Mouse (Mus musculus): ENCODE measurements around the gene Ackr1. TPM values are rescaled to one million over a fixed set of nuclear protein-coding genes. Genes with fewer than 3 reads are reported as not detected.

Ackr1 gene
- polyA plus RNA-seq, 1 experiment, result 1.7 TPM

DNA sequence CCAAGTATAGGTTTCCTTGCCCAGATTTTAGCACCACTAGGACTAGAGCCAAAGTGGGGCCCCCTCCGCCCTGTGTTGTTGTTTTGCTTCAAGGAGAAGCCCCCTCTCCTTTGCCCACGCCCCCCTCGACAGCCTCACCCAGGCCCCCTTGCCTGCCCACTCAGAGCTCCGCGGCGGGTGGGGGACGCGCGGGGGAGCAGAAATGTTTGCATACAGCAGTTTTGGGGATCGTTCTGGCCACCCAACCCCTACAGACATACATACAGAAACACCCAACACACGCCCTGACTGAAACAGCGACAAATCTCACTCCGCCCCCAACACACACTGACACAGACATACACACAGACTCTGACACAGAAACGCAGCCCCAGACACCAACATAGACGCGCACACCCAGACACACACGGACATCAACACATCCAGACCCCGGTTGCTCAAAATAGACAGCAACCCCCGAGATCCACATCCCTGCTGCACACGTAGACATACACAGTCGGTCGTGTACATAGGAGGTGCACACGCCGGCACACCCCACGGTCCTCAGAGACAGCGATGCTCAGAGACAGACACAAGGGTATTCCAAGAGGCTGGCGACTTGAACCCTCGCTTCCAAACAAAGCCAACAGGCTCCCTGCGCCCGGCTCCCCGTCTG, 33.3 kb upstream of the Ackr1 start:
- Histone ChIP-seq H3K27me3 (ENCODE audit: control insufficient read depth) (peaks cover 67% of the 10 kb centered on the region), H3K4me3 (replicated peaks) (no peak overlapping the region)
- TF ChIP-seq GATA1 (IDR thresholded peaks at IDR 0.05; ENCODE audit: low read length) (no peak), TAL1 (IDR thresholded peaks at IDR 0.05; ENCODE audit: low read length) (no peak)

DNA sequence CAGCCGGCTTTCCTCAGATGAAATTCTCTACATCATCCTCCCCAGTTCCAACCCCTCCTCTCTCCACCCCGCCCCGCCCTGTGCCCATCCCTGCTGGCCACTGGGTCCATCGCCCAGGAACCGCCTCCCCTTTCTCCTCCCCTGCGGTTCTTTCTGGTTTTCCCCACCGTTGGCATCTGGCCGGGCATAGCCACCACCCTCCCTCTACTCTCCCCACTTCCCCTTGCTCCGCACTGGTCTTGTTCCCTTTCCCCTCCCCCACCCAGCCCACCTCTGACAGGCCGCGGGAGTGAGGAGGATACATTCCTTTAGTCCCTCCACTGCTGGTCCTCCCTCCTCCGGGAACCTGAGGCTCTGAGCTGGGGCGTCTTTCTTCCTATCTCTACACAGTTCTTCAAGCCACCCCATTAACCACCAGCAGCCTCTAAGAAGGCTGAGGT, 32.4 kb upstream of the Ackr1 start:
- no peak overlapping the region for H3K4me3 ChIP-seq (replicated peaks)
- TF ChIP-seq TAL1 (IDR thresholded peaks at IDR 0.05; ENCODE audit: low read length) (no peak), GATA1 (IDR thresholded peaks at IDR 0.05; ENCODE audit: low read length) (no peak)
- no peaks in the 10 kb centered on the region for H3K36me3 ChIP-seq (ENCODE audit: control insufficient read depth)
- peaks cover 21% of the 10 kb centered on the region for H3K4me1 ChIP-seq (ENCODE audit: control insufficient read depth)
- peaks cover 5% of the 10 kb centered on the region; the same call in 1 of the 2 replicates for H3K9me3 ChIP-seq (ENCODE audit: control insufficient read depth, low read length)
- peaks cover 67% of the 10 kb centered on the region for H3K27me3 ChIP-seq (ENCODE audit: control insufficient read depth)

More for the DNA sequence above, 33.3 kb upstream of the Ackr1 start:
- no peaks in the 10 kb centered on the region for H3K36me3 ChIP-seq (ENCODE audit: control insufficient read depth)
- peaks cover 21% of the 10 kb centered on the region for H3K4me1 ChIP-seq (ENCODE audit: control insufficient read depth)
- H3K9me3 ChIP-seq (ENCODE audit: control insufficient read depth, low read length), result peaks cover 5% of the 10 kb centered on the region; the same call in 1 of the 2 replicates

DNA sequence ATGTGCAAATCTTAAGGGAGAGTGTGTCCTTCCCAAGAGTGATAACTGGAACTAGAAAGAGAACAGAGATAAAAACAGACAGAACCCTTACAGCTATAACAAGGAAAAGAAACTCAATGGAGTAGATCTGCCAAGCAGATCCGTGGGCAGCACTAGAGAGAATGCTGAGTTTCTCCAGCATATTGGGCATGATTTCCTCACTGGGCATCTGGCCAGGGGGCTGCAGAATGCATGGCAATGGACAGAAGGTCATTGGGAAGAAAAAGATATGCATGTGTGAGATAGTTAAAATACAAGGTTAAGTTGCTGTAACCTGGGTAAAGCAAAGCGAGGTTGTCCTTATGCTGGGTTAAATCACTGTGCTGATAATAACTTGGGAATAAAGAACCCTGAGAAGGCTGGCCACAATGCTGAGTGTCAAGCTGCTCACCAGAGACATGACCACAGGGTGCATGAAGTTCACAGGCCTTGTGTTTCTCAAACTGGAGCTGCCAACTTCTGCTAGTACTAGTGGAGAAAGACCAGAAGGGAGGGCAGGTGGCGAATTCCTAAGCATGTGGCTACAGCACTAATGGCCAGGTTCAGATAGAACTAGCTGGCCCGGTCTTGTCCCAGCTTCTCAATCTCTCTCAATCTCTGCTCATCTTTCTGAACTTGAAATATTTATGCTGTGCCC, 30.7 kb upstream of the Ackr1 start:
- H3K27me3 ChIP-seq (ENCODE audit: control insufficient read depth), result peaks cover 56% of the 10 kb centered on the region
- peaks cover 5% of the 10 kb centered on the region; the same call in 1 of the 2 replicates for H3K9me3 ChIP-seq (ENCODE audit: control insufficient read depth, low read length)
- H3K4me1 ChIP-seq (ENCODE audit: control insufficient read depth), result peaks cover 21% of the 10 kb centered on the region
- H3K36me3 ChIP-seq (ENCODE audit: control insufficient read depth), result no peaks in the 10 kb centered on the region
- TF ChIP-seq TAL1 (IDR thresholded peaks at IDR 0.05; ENCODE audit: low read length), result no peak
- no peak for TF ChIP-seq GATA1 (IDR thresholded peaks at IDR 0.05; ENCODE audit: low read length)
- H3K4me3 ChIP-seq (replicated peaks), result no peak overlapping the region

DNA sequence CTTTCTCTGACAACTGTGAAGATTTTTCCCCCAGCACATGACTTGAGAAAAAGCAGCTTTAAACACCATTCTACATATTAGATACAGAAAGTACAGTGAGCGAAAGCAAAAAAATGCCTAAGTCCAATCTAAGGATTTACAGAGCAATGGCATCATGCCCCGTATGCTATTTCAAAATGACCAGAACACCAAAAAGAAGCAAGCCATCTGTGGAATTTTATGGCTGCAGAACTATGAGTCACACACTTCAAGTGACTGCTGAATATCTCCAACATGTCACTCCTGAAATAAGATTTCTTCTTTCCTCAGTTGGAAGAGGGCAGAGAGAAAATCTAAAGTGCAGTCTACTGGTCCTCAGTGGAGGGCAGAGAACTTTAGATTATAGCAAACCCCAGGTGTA, 29.9 kb upstream of the Ackr1 start:
- H3K36me3 ChIP-seq (ENCODE audit: control insufficient read depth), result no peaks in the 10 kb centered on the region
- peaks cover 21% of the 10 kb centered on the region for H3K4me1 ChIP-seq (ENCODE audit: control insufficient read depth)
- peaks cover 5% of the 10 kb centered on the region; the same call in 1 of the 2 replicates for H3K9me3 ChIP-seq (ENCODE audit: control insufficient read depth, low read length)
- H3K27me3 ChIP-seq (ENCODE audit: control insufficient read depth), result peaks cover 48% of the 10 kb centered on the region
- no peak overlapping the region for H3K4me3 ChIP-seq (replicated peaks)
- TF ChIP-seq TAL1 (IDR thresholded peaks at IDR 0.05; ENCODE audit: low read length), result no peak
- no peak for TF ChIP-seq GATA1 (IDR thresholded peaks at IDR 0.05; ENCODE audit: low read length)

DNA sequence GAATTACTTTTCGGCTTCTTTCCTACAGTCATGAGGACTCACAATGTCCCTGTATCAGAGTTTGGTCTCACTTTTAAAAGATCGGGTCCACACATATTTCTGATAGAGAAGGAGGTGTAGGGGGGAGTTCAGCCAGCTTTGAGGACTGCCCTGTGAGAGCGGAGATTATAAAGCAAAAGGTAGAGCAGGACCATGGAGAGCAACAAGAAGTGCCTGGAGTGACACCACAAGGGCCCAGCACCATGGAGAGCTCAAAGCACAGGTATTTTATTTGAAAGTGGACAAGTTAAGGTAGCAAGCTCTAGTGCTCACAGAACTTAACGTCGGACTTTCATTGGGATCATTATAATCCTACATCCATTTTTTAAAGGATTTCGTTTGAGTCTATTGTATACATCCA, 28.1 kb upstream of the Ackr1 start:
- H3K4me3 ChIP-seq (replicated peaks), result no peak overlapping the region
- H3K36me3 ChIP-seq (ENCODE audit: control insufficient read depth), result no peaks in the 10 kb centered on the region
- H3K27me3 ChIP-seq (ENCODE audit: control insufficient read depth), result peaks cover 30% of the 10 kb centered on the region
- H3K9me3 ChIP-seq (ENCODE audit: control insufficient read depth, low read length), result no peaks in the 10 kb centered on the region
- TF ChIP-seq TAL1 (IDR thresholded peaks at IDR 0.05; ENCODE audit: low read length) (no peak), GATA1 (IDR thresholded peaks at IDR 0.05; ENCODE audit: low read length) (no peak)
- peaks cover 18% of the 10 kb centered on the region for H3K4me1 ChIP-seq (ENCODE audit: control insufficient read depth)

DNA sequence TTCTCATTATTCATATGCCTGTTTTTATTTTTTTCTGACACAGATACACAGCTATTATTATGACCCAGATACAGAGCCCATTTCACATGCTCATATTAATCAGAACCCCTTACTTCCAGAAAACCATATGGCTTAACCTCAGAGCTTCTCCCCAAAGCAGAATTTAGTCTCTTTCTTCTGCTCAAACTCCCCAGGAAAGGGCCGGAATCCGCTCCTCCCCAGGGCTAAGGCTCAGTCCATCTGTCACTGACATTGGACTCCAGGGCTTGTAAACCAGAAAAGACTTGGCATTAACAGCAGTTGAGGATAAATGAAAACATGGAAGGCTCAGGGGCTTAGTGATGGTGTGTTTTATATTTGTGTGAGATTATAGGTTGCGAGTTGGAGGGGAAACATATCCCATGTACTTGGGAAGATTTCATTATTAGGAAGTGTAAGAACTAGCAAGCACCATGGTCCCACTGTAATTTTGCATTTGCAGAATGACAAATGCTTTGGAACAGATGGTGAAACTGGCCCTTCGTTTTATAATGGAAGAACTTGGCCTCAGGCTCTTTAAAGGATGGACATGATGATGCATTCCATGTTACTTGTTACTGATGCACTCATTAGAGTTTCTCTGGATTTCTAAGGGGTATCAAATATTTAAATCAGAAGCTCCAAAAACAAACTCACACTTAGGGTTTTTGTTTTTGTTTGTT, 26.2 kb upstream of the Ackr1 start:
- no peak for TF ChIP-seq GATA1 (IDR thresholded peaks at IDR 0.05; ENCODE audit: low read length)
- no peak for TF ChIP-seq TAL1 (IDR thresholded peaks at IDR 0.05; ENCODE audit: low read length)
- peaks cover 11% of the 10 kb centered on the region for H3K27me3 ChIP-seq (ENCODE audit: control insufficient read depth)
- no peaks in the 10 kb centered on the region for H3K9me3 ChIP-seq (ENCODE audit: control insufficient read depth, low read length)
- H3K4me3 ChIP-seq (replicated peaks), result no peak overlapping the region
- peaks cover 10% of the 10 kb centered on the region for H3K36me3 ChIP-seq (ENCODE audit: control insufficient read depth)
- H3K4me1 ChIP-seq (ENCODE audit: control insufficient read depth), result peaks cover 20% of the 10 kb centered on the region

DNA sequence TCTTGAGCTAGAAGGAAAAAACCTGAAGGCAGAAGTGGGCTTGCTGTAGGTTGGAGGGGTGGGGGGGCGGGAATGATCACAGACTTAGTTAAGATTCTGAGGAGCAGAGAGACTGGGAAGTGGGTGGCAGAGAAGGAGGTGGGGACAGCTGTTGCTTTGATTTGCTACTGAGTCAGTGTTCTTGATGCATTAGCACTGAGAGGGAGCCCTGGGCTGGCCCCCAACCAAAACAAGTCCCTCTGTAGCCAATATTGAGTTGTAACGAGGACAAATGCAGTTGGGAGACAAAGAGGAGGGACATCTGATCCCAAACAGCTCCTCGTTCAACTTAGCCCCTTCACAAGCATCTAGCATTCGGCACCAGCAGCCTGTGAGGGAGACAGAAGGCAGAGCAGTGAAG, 24.2 kb upstream of the Ackr1 start:
- Histone ChIP-seq H3K4me3 (replicated peaks) (no peak overlapping the region), H3K27me3 (ENCODE audit: control insufficient read depth) (no peaks in the 10 kb centered on the region; the same call in 1 of the 2 replicates), H3K4me1 (ENCODE audit: control insufficient read depth) (peaks cover 36% of the 10 kb centered on the region), H3K36me3 (ENCODE audit: control insufficient read depth) (peaks cover 17% of the 10 kb centered on the region), H3K9me3 (ENCODE audit: control insufficient read depth, low read length) (no peaks in the 10 kb centered on the region)
- no peak for TF ChIP-seq GATA1 (IDR thresholded peaks at IDR 0.05; ENCODE audit: low read length)
- TF ChIP-seq TAL1 (IDR thresholded peaks at IDR 0.05; ENCODE audit: low read length), result no peak

DNA sequence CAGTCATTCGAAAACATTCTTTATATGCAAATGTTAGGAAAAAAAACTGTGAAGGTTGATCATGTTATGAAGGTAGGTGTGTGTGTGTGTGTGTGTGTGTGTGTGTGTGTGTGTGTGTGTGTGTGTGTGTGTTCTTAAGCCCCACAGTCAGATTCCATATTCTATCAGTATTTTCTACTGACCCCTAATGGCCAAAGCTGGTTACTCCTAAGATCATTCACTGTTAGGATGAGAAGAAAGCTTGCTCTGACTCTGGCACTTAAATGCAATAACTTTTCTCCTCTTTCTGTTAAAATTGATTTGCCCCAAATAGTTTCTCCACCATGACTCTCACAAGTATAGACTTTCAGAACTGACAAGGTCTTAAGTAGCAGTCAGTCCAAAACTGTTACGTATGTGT, 23.1 kb upstream of the Ackr1 start:
- H3K9me3 ChIP-seq (ENCODE audit: control insufficient read depth, low read length), result no peaks in the 10 kb centered on the region
- H3K36me3 ChIP-seq (ENCODE audit: control insufficient read depth), result peaks cover 24% of the 10 kb centered on the region
- no peak overlapping the region for H3K4me3 ChIP-seq (replicated peaks)
- H3K27me3 ChIP-seq (ENCODE audit: control insufficient read depth), result no peaks in the 10 kb centered on the region; the same call in 1 of the 2 replicates
- H3K4me1 ChIP-seq (ENCODE audit: control insufficient read depth), result peaks cover 45% of the 10 kb centered on the region
- TF ChIP-seq TAL1 (IDR thresholded peaks at IDR 0.05; ENCODE audit: low read length) (no peak), GATA1 (IDR thresholded peaks at IDR 0.05; ENCODE audit: low read length) (no peak)
